Mouse (Mus musculus) gastrocnemius, postnatal 25 days (tissue): ENCODE measurements around the gene Spata21. TPM values are rescaled to one million over a fixed set of nuclear protein-coding genes. Genes with fewer than 3 reads are reported as not detected.
"Not testable (repeated sequence)": the region's sequence is repeated elsewhere in the genome, so short reads cannot be mapped to it uniquely, and the experiment has no call there.

ENCODE experiments used
- DNase-seq: peaks from one replicate; pipeline ENCODE4 v3.0.0; 2022
- total RNA-seq, 2 experiments: library from RNA; stranded (reverse); gene quantifications; 1 replicate in 1 of 2; 2 replicates in 1 of 2; pipeline ENCODE4 v1.2.3; 2021

Spata21 gene
- total RNA-seq, 2 experiments from 2014 or later: not detected

GRCm38 (mm10) chr4:141130704-141131342 is 42.7 kb downstream of the Spata21 start:
- DNase-seq: no peak

DNA sequence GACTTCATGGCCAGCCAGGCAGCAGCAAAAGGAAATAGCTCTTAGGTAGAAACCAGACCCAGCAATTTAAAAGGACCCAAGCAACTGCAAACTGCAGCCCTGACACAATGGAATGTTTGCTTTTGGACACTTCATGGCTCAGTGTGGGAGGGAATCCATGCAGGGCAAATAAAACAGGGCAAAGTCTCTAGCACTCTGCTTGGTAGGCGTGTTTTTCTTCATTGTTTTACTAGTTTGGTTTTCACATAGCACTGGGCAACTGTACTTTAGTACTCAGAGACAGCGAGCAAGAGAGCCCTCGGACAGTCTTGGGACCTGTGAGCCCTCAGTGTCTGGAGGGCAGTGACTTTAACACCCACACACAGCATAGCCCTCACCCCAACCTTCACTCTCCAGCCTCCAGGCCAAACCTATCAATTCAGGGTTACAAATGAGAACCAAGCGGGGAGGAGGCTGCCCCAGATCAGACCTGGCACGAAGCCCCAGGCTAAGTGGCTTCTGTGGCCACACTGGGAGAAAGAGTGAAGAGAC is 43.5 kb downstream of the Spata21 start:
- no peak for DNase-seq

DNA sequence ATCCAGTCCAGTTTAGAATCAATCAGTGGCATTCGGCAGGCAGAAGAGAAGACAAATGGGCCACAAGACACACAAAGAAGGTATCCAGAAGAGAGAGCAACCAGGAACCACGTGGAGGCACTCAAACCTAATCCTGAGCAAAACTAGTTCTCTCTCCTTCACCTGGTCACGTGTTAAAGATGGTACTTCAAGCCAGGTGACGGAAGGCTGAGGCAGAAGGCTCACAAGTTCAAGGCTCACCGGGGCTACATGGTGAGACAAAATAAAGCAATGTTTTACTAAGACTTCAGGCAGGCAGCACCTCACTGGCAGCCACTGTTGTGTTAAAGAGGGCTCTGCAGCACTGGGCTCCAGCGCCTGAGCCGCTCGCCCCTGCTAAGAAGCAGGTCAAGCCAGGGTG is 44.1 kb downstream of the Spata21 start:
- no peak for DNase-seq

DNA sequence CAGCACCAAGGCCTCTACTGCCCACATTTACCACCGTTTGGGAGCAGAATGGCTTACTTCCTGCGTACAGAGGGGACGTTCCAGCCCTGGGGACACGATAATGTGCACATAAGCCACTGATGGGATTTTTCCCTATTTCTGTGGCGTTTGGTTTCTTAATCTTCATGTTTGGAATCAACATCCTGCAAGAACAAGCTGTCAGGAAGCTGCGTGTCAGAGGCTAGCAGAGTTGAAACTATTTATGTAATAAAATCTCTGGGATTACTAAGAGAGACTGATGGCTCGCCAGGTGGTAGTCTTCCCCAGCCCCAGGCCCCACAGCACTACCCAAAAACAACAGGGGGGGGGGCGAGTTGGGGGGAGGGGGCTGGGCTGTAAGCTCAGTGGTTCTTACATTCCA is 45.1 kb downstream of the Spata21 start:
- DNase-seq: no peak

- DNase-seq: peak; percentile 32
These were observed 45.9 kb downstream of the Spata21 start for GRCm38 (mm10) chr4:141134031-141134441.

DNA sequence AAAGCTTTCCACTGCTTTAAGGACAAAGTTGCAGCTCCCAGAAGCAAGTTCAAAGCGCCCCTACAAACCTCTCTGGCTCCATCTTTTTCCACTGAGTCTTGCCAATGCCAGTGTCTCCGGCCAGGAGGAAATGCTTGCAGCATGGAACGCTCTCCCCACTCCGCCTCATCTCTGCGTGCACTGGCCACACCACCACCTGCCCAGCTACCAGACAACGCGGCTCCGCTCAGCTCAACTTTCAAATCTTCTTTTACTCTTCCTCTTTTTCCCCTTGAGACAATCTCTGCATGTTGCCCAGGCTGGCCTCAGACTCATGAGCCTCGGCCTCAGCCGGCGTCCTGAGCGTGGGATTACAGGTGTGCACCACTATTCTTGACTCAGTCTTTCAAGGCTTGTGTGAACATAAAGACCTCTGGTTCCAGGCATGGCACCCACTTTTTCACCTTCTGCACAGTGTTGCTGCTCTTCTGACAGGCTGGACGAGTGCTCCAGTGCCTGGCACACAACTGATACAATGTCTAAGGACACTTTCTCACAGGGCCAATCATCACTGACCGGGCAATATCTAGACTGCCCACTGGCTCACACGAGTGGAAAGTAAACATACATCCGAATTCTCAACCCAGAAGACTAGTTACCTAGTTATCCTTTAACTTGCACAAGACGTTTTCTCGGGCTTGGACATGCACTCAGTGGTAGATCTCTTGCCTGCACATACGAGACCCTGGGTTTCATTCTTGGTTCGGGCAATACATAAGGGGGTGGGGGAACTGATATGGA is 46.8 kb downstream of the Spata21 start:
- peak; percentile 69 for DNase-seq

GRCm38 (mm10) chr4:141136126-141136525 is 48.0 kb downstream of the Spata21 start:
- DNase-seq: no peak

DNA sequence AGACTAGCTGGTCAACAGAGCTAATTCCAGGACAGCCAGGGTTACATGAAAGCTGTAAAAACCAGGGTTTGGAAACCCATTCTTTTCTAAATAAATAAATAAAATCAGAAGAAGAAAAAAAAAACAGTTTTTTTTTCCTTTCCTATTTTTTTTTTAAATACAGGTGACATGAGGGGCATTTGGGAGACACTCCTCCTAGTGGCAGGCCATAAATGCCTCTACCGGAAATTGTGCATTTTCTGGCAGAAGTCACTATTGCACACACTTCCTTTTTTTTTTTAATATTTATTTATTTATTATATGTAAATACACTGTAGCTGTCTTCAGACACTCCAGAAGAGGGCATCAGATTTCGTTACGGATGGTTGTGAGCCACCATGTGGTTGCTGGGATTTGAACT is 49.6 kb downstream of the Spata21 start:
- DNase-seq: not testable (repeated sequence)

GRCm38 (mm10) chr4:141138425-141139115 is 50.4 kb downstream of the Spata21 start:
- no peak for DNase-seq

- DNase-seq: peak; percentile 98
These were observed 51.2 kb downstream of the Spata21 start, which contains the start of gene Szrd1 for GRCm38 (mm10) chr4:141139116-141139970. Szrd1 (minus strand) TSS chr4:141139775.

DNA sequence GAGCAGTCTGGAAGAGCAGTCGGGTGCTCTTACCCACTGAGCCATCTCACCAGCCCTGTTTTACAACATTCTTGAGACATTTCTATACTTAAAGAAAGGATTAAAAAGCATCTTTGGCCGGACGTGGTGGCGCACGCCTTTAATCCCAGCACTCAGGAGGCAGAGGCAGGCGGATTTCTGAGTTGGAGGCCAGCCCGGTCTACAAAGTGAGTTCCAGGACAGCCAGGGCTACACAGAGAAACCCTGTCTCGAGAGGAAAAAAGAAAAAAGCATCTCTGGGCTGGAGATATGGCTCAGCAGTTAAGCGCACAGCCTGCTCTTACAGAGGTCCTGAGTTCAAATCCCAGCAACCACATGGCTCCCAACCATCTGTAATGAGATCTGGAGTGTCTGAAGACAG is 52.2 kb downstream of the Spata21 start:
- not testable (repeated sequence) for DNase-seq

DNA sequence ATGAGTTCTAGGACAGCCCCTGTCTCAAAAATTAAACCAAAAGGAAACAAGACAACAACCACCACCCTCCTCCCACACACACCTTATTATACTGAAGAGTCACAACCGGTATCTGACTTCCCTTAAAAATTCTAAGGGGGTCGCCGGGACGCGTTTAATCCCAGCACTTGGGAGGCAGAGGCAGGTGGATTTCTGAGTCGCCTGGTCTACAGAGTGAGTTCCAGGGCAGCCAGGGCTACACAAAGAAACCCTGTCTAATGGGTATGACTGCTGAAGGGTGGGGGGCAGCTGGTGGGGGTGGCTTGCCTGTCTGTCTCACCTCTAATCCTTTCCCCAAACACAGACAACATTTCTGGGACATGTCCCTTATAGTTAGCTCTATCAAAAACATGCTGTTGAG is 52.8 kb downstream of the Spata21 start:
- no peak for DNase-seq

DNA sequence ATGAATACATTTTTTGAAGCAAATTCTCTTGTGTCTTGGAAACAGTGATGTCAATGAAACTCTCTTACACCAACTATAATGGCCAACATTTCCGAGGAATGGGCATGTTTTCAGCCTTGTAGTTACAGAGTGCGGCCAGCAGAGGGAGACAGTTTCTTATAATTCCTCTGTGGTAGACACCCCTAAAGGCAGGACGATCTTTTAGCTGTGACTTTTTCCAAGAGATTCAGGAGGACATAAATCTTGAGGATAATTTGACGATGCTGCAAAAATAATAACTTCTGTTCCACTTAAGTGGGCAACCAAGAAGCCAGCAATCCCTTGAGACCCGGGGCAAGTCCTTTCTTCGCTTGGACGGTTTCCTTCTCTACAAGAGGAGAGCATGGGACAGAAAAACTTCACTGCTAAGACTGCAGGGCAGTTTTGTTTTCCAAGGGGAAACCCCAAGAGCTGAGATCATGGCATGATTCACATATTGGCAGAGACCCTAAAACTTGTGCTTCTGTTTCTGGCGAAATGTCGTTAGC is 54.2 kb downstream of the Spata21 start:
- DNase-seq: peak; percentile 69

DNA sequence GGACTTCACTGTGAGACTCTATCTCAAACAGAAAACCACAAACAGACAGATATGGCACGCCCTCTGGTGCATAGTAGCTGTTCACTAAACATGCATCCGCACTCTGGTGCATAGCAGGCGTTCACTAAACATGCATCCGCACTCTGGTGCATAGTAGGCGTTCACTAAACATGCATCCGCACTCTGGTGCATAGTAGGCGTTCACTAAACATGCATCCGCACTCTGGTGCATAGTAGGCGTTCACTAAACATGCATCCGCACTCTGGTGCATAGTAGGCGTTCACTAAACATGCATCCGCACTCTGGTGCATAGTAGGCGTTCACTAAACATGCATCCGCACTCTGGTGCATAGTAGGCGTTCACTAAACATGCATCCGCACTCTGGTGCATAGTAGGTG is 57.0 kb downstream of the Spata21 start:
- not testable (repeated sequence) for DNase-seq

DNA sequence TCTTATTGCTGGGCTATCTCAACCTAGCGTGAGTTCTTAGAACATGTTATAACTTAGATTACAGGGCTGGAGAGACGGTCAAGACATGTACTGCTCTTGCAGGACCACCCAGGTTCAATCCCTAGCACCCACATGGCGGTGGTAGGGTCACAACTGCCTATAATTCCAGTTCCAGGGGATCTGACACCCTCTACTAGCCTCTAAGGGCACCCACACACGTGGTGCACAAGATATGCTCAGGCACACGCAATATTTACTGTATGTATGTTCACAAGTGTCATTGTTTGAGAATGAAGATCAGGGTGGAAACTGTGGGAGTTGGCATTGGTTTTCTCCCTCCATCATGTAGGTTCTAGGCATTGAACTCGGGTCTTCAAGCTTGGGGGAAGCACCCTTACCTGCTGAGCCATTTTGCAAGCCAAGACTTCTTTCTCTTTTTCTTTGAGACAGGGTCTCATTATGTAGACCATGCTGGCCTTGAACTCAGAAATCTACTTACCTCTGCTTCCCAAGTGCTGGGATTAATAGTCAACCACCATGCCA is 58.4 kb downstream of the Spata21 start:
- no peak for DNase-seq

GRCm38 (mm10) chr4:141147112-141148008 is 59.2 kb downstream of the Spata21 start, which contains the start of gene Fbxo42:
Fbxo42 (plus strand) TSS chr4:141147913.
- peak; percentile 91 for DNase-seq

DNA sequence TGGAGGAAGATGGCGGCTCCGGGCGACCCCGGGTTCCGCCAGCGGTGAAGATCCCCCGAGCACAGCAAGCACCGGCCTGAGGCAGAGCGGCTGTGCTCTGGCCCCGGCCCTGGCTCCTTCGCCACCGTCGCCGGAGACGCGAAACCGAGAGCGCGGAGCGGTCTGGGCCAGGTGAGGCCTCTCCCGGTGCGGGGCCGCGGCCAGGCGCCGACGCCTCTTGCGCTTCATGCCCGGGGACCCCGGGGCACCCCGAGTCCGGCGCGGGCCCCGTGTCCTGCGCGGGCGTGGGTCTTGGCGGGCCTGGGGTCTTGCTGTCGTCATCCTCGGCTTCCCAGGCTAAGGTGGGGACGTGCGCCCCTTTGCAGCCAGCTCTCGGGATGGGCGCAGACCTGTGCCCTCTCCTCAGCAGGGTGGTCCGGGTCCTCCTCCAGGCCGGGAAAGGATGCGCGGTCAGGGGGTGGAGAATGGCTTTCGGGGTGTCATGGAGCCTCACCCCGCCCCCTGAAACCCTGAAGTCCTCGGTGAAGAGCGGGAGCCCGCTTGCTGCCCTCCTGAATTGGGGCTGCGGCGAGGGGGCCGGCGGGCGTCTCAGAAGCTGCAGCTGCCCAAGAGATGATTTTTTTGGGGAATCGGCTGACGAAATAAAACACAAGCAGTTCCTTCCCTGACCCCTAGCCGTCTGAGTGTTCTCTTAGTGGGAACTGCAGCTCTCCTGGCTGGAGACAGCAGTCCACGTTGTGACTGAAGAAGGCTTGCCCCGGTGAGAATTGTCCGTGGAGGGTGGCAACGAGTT is 60.1 kb downstream of the Spata21 start:
- DNase-seq: no peak

DNA sequence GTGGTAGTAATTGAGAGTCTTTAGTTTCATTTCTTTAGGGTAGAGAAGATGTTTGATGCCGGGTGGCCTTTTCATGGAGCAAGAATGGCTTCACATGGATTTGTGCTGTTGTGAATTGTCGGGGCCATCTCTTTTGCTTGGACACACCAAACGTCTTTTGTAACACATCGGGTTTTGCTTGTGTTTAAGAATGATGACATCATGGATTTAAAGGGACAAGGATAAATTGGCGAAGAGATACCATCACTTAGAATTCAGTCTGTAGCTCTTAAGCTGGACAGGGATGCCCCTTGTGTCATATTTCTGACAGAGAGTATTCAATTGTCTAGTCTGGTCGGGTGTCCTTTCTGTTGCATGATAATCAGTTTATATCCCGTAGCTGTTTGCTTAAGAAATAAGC is 61.0 kb downstream of the Spata21 start:
- DNase-seq: no peak

DNA sequence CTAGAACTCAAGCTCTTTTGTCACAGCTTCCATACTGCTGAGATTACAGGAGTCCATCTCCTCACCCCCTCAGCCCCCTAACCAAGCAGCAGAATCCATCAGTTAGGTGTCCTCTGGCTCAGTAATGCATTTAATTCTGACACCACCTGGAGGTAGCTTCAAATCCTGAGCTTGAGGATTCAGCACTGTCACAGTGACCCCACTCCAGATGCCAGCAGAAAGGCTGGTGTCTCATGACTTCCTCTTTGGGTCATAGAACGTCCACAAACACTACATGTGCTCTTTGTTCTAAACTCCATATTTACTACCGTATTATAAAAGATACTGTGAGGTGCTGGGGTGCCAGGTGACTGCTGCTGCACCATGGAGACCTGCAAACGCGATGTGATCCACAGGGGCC is 69.4 kb downstream of the Spata21 start:
- DNase-seq: no peak
